Comparison of ENCODE assay signal across 11 mouse cellular contexts in the genomic region with DNA sequence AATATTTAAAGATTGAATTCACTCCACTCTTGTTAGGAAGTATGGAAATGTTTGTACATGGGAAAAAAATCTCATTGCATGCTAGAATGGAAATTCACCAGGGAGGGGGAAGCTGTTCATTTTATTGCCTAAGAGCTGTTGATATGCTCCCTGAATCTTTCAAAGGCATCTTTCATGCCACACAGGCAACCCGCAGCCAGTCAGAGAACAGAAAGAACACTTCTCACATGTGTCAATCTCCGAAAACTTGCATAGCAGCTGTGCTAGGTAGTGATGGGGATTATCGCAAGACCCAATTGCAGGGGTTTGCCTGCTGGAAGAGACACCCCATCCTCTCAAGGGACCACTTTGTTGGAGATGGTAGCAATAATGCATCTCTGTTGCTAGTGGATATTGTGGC. TPM values are rescaled to one million over a fixed set of nuclear protein-coding genes. Genes with fewer than 3 reads are reported as not detected.
A peak's percentile ranks its signal among the peaks of the same experiment; 100 is the strongest.
DNase-seq lines count a peak whose midpoint lies in the region; ATAC-seq lines count a peak whose summit lies in the region.
"Had no signal": no experiment of that assay in that cellular context is flagged by ENCODE, and none has a peak within 500 bp of the region (broad histone marks: within the 10 kb centered on the region; RNA-seq: fewer than 3 reads in every experiment).

No protein-coding gene starts in this region.

- H3K27me3 ChIP-seq in heart, embryonic 13.5 days (replicated peaks) = no peaks in the 10 kb centered on the region
- H3K27me3 ChIP-seq in heart, embryonic 10.5 days (ENCODE audit: insufficient read depth, poor library complexity, severe bottlenecking) = no peaks in the 10 kb centered on the region
- no peaks in the 10 kb centered on the region for H3K27me3 ChIP-seq in intestine, embryonic 15.5 days (replicated peaks)

- H3K4me2 ChIP-seq in heart, embryonic 13.5 days = peak overlapping the region; percentile 63; the same call in 1 of the 2 replicates
- no peak overlapping the region for H3K4me2 ChIP-seq in intestine, embryonic 15.5 days (replicated peaks)

- H3K27ac ChIP-seq in heart, embryonic 13.5 days (replicated peaks) = peak overlapping the region; percentile 81
- H3K27ac ChIP-seq in heart, embryonic 10.5 days = no peak overlapping the region
- H3K27ac ChIP-seq in intestine, embryonic 15.5 days = no peak overlapping the region

- ATAC-seq in heart, embryonic 13.5 days (ENCODE audit: extremely low read depth, insufficient number of reproducible peaks, low FRiP score, low TSS enrichment) = no peak
- no peak for ATAC-seq in intestine, embryonic 15.5 days

- 0 out of 2 replicates have a peak, but pooled peaks cover 3% of the 10 kb centered on the region for H3K9me3 ChIP-seq in heart, embryonic 13.5 days
- H3K9me3 ChIP-seq in heart, embryonic 10.5 days = no peaks in the 10 kb centered on the region
- H3K9me3 ChIP-seq in intestine, embryonic 15.5 days = no peaks in the 10 kb centered on the region

- peaks cover 15% of the 10 kb centered on the region for H3K36me3 ChIP-seq in heart, embryonic 13.5 days
- 0 out of 2 replicates have a peak, but pooled peaks cover 3% of the 10 kb centered on the region for H3K36me3 ChIP-seq in heart, embryonic 10.5 days
- no peaks in the 10 kb centered on the region for H3K36me3 ChIP-seq in intestine, embryonic 15.5 days

- no peak for DNase-seq in heart, embryonic 10.5 days (ENCODE audit: low spot score)
- DNase-seq in ovary, postnatal 10 days (ENCODE audit: low spot score) = peak; percentile 5
- no peak for DNase-seq in ovary, postnatal 36 days (ENCODE audit: low spot score)
- peak; percentile 20 to 26 for DNase-seq in heart, postnatal 36 days
- DNase-seq in right cerebral cortex, postnatal 25 days = peak; percentile 17
- DNase-seq in yolk sac, embryonic 10.5 days (ENCODE audit: low spot score) = no peak

- no peak overlapping the region for H3K9ac ChIP-seq in heart, embryonic 13.5 days
- no peak overlapping the region for H3K9ac ChIP-seq in intestine, embryonic 15.5 days

- H3K4me1 ChIP-seq in heart, embryonic 13.5 days = peaks cover 20% of the 10 kb centered on the region
- peaks cover 5% of the 10 kb centered on the region; the same call in 1 of the 2 replicates for H3K4me1 ChIP-seq in heart, embryonic 10.5 days
- no peaks in the 10 kb centered on the region for H3K4me1 ChIP-seq in intestine, embryonic 15.5 days (replicated peaks)

- intact Hi-C loops in heart, postnatal 36 days (cut with DNase I) = no loop called here

- H3K4me3 ChIP-seq in heart, embryonic 13.5 days = no peak overlapping the region
- no peak overlapping the region for H3K4me3 ChIP-seq in heart, embryonic 10.5 days
- no peak overlapping the region for H3K4me3 ChIP-seq in intestine, embryonic 15.5 days (replicated peaks)

- 74% methylated on average over 3 of the region's 3 CpGs for WGBS in heart, embryonic 13.5 days
- 84% methylated on average over 3 of the region's 3 CpGs for WGBS in heart, embryonic 10.5 days
- 81% methylated on average over 3 of the region's 3 CpGs for WGBS in intestine, embryonic 15.5 days

RNA-seq across cellular contexts. Expression of gene Gm11146, which starts 8.9 kb away (rescaled TPM):
- not detected in 2 replicates for polyA plus RNA-seq in heart, embryonic 13.5 days (2015; fragmentation: Nextera tagmentation; extraction: Ambion mirVana)
- not detected in 2 replicates for polyA plus RNA-seq in heart, embryonic 10.5 days (2016; fragmentation: Nextera tagmentation; extraction: Ambion mirVana)
- total RNA-seq in heart, postnatal 36 days (2021) = not detected
- polyA plus RNA-seq in intestine, embryonic 15.5 days (2015; fragmentation: Nextera tagmentation; extraction: Ambion mirVana) = not detected in 2 replicates
- total RNA-seq: MEL had no signal
- polyA plus RNA-seq: limb, embryonic 11.5 days; spleen, adult 2 months had no signal

Comparison
In these comparisons a context has a peak if more than half of its experiments do, and no peak if none do; other contexts are left out.
1. DNase-seq: peak in ovary, postnatal 10 days (single experiment), heart, postnatal 36 days (2 of 2) and right cerebral cortex, postnatal 25 days (single experiment); none in heart, embryonic 10.5 days (single experiment), ovary, postnatal 36 days (single experiment) and yolk sac, embryonic 10.5 days (single experiment).